Mouse (Mus musculus): Measurements from ENCODE around the gene Cacna1c.

GRCm38 (mm10) chr6:119099333-119099732 is 96.9 kb downstream of the Cacna1c start:
- no peak for TF ChIP-seq CTCF (IDR thresholded peaks at IDR 0.05; ENCODE audit: borderline replicate concordance, extremely low read depth, insufficient read depth, insufficient read length)
- TF ChIP-seq POLR2A (IDR thresholded peaks at IDR 0.05; ENCODE audit: borderline replicate concordance, extremely low read depth, insufficient read depth, insufficient read length, poor library complexity, severe bottlenecking), result no peak
